Mouse (Mus musculus) neural tube, embryonic 15.5 days (tissue): Measurements from ENCODE around the gene Nmt1. TPM values are rescaled to one million over a fixed set of nuclear protein-coding genes. Genes with fewer than 3 reads are reported as not detected.

Experiments used
- ATAC-seq: fragments of 200-750 bp; cut with Nextera tagmentation; 2 replicates; pipeline ENCODE4 v1.8.0; 2017; ENCODE audit warnings: mild to moderate bottlenecking, moderate TSS enrichment, moderate library complexity; ENCODE audit not compliant: low FRiP score
- H3K27ac ChIP-seq: fragments of 300-500 bp; sonication (generic); replicated peaks from 2 replicates; pipeline ENCODE4 v1.5.1; 2015; ENCODE audit warnings: mild to moderate bottlenecking, inconsistent platforms
- H3K27me3 ChIP-seq: fragments of 300-500 bp; sonication (generic); replicated peaks from 2 replicates; pipeline ENCODE4 v1.6.1; 2015; ENCODE audit warnings: inconsistent platforms
- H3K36me3 ChIP-seq: fragments of 300-500 bp; sonication (generic); 2 replicates; pipeline ENCODE4 v1.6.1; 2015; ENCODE audit warnings: inconsistent platforms
- H3K4me1 ChIP-seq: fragments of 300-500 bp; sonication (generic); 2 replicates; pipeline ENCODE4 v1.6.1; 2015; ENCODE audit warnings: inconsistent platforms
- H3K4me2 ChIP-seq: fragments of 300-500 bp; sonication (generic); 2 replicates; pipeline ENCODE4 v1.6.1; 2015; ENCODE audit warnings: inconsistent platforms, mild to moderate bottlenecking, moderate library complexity
- H3K4me3 ChIP-seq: fragments of 300-500 bp; sonication (generic); replicated peaks from 2 replicates; pipeline ENCODE4 v1.5.1; 2015; ENCODE audit warnings: mild to moderate bottlenecking, inconsistent platforms
- H3K9ac ChIP-seq: fragments of 300-500 bp; sonication (generic); replicated peaks from 2 replicates; pipeline ENCODE4 v1.6.1; 2015; ENCODE audit warnings: mild to moderate bottlenecking, inconsistent platforms
- H3K9me3 ChIP-seq: fragments of 300-500 bp; sonication (generic); replicated peaks from 2 replicates; pipeline ENCODE4 v1.6.1; 2016; ENCODE audit warnings: inconsistent platforms
- WGBS: fragments of 180-500 bp; shearing (Covaris S2); methylation state at CpG from one replicate; pipeline ENCODE4 v1.1.7; 2015; ENCODE audit warnings: mixed read lengths; 5-methylcytosine and 5-hydroxymethylcytosine counted together
- polyA plus RNA-seq: library from polyadenylated mRNA; unstranded; fragments of >200 nt; fragmentation: Nextera tagmentation; extraction: Ambion mirVana; gene quantifications from 2 replicates; pipeline ENCODE4 v1.2.1, GENCODE M21; 2015

Gene Nmt1
- polyA plus RNA-seq, 1 experiment from 2014 or later: 33.8 TPM

GRCm38 (mm10) chr11:103103621-103104020 is 75.6 kb downstream of the Nmt1 start:
- Histone ChIP-seq H3K9ac (no peak overlapping the region), H3K4me3 (peak overlapping the region; percentile 52; the same call in 1 of the 2 replicates), H3K9me3 (no peaks in the 10 kb centered on the region), H3K27me3 (peaks cover 42% of the 10 kb centered on the region), H3K27ac (no peak overlapping the region), H3K4me2 (peak overlapping the region; percentile 92), H3K4me1 (peaks cover 26% of the 10 kb centered on the region), H3K36me3 (no peaks in the 10 kb centered on the region)
- WGBS: 64% methylated on average over 8 of the region's 8 CpGs
- no peak for ATAC-seq

DNA sequence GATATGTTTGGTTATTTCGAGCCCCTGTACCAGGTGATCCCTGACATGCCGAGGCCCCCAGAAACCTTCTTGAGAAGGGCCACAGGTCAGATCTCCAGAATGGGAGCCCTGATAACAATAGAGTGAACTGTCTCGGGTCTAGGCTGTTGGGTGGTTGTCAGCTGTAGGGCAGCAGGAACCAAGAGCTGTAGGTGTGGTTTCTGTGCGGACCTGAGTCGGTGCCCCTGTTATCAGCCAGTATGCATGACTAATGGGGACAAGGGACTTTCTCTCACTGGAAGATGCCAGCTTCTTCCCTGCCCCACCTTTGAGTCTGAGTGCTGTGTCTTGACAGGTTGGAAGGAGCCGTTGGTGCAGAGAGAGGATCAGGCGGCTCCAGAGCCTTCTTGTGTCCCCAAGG is 76.5 kb downstream of the Nmt1 start:
- no peak overlapping the region for H3K9ac ChIP-seq
- no peaks in the 10 kb centered on the region for H3K36me3 ChIP-seq
- no peak overlapping the region for H3K27ac ChIP-seq
- no peak overlapping the region for H3K4me2 ChIP-seq
- no peak for ATAC-seq
- WGBS: 84% methylated on average over 7 of the region's 7 CpGs
- H3K9me3 ChIP-seq: no peaks in the 10 kb centered on the region
- no peak overlapping the region for H3K4me3 ChIP-seq
- peaks cover 34% of the 10 kb centered on the region for H3K27me3 ChIP-seq
- H3K4me1 ChIP-seq: peaks cover 26% of the 10 kb centered on the region

- Histone ChIP-seq H3K27me3 (peaks cover 26% of the 10 kb centered on the region), H3K9me3 (no peaks in the 10 kb centered on the region), H3K27ac (no peak overlapping the region), H3K4me2 (no peak overlapping the region), H3K4me1 (peaks cover 26% of the 10 kb centered on the region), H3K36me3 (no peaks in the 10 kb centered on the region), H3K4me3 (no peak overlapping the region), H3K9ac (no peak overlapping the region)
- 62% methylated on average over 14 of the region's 14 CpGs for WGBS
- no peak for ATAC-seq
Observed at GRCm38 (mm10) chr11:103105180-103105725, 77.3 kb downstream of the Nmt1 start.

GRCm38 (mm10) chr11:103105810-103106209 is 77.8 kb downstream of the Nmt1 start:
- ATAC-seq: no peak
- H3K36me3 ChIP-seq: no peaks in the 10 kb centered on the region
- no peak overlapping the region for H3K27ac ChIP-seq
- WGBS: 85% methylated on average over 6 of the region's 6 CpGs
- no peak overlapping the region for H3K4me3 ChIP-seq
- H3K9me3 ChIP-seq: no peaks in the 10 kb centered on the region
- peaks cover 24% of the 10 kb centered on the region for H3K27me3 ChIP-seq
- H3K4me2 ChIP-seq: no peak overlapping the region
- peaks cover 25% of the 10 kb centered on the region for H3K4me1 ChIP-seq
- no peak overlapping the region for H3K9ac ChIP-seq

GRCm38 (mm10) chr11:103106386-103106785 is 78.4 kb downstream of the Nmt1 start:
- Histone ChIP-seq H3K9me3 (no peaks in the 10 kb centered on the region), H3K4me2 (no peak overlapping the region), H3K4me3 (no peak overlapping the region), H3K27ac (no peak overlapping the region), H3K4me1 (peaks cover 21% of the 10 kb centered on the region), H3K27me3 (peaks cover 24% of the 10 kb centered on the region), H3K9ac (no peak overlapping the region), H3K36me3 (no peaks in the 10 kb centered on the region)
- WGBS: 77% methylated on average over 3 of the region's 4 CpGs
- ATAC-seq: no peak

DNA sequence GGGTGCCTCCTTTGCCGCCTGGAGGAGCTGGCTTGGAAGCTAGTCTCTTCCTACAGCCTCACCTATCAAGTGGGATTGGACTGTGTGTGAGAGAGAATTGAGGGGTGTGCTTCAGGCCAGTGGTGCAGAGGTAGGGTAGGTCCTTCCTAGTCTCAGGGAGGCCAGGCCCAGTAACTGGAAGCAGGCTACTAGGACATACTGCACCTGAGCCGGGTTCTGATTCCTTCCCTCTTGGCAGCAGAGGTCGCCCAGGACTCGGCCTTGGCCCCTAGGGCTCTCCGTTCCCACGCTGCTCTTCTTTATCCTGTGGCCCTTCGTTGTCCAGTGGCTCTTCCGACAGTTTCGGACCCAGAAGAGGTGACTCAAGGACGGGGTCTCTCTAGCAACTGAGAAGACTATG is 83.3 kb downstream of the Nmt1 start:
- peaks cover 23% of the 10 kb centered on the region for H3K4me1 ChIP-seq
- 20% methylated on average over 10 of the region's 10 CpGs for WGBS

GRCm38 (mm10) chr11:103111881-103112551 is 84.0 kb downstream of the Nmt1 start:
- Histone ChIP-seq H3K9me3 (no peaks in the 10 kb centered on the region), H3K27me3 (peaks cover 33% of the 10 kb centered on the region), H3K36me3 (no peaks in the 10 kb centered on the region), H3K9ac (peak overlapping the region; percentile 28), H3K4me3 (peak overlapping the region; percentile 32), H3K27ac (no peak overlapping the region), H3K4me2 (peak overlapping the region; percentile 62), H3K4me1 (peaks cover 25% of the 10 kb centered on the region)
- 2% methylated on average over 28 of the region's 28 CpGs for WGBS
- no peak for ATAC-seq

More for the DNA sequence above, 83.3 kb downstream of the Nmt1 start:
- H3K9me3 ChIP-seq: no peaks in the 10 kb centered on the region
- H3K4me3 ChIP-seq: no peak overlapping the region
- H3K9ac ChIP-seq: no peak overlapping the region
- H3K27me3 ChIP-seq: peaks cover 33% of the 10 kb centered on the region
- H3K36me3 ChIP-seq: no peaks in the 10 kb centered on the region
- no peak overlapping the region for H3K27ac ChIP-seq
- H3K4me2 ChIP-seq: peak overlapping the region; percentile 62
- no peak for ATAC-seq

- peak overlapping the region; percentile 28; the same call in 1 of the 2 replicates for H3K9ac ChIP-seq
Observed at GRCm38 (mm10) chr11:103112552-103112912, 84.5 kb downstream of the Nmt1 start.

GRCm38 (mm10) chr11:103113005-103113404 is 85.0 kb downstream of the Nmt1 start:
- Histone ChIP-seq H3K36me3 (no peaks in the 10 kb centered on the region), H3K27me3 (peaks cover 33% of the 10 kb centered on the region), H3K9me3 (no peaks in the 10 kb centered on the region), H3K4me1 (peaks cover 34% of the 10 kb centered on the region), H3K4me2 (no peak overlapping the region), H3K4me3 (no peak overlapping the region), H3K27ac (no peak overlapping the region), H3K9ac (no peak overlapping the region)
- no peak for ATAC-seq
- WGBS: 42% methylated on average over 12 of the region's 12 CpGs

More at GRCm38 (mm10) chr11:103112552-103112912, 84.5 kb downstream of the Nmt1 start:
- Histone ChIP-seq H3K27ac (no peak overlapping the region), H3K9me3 (no peaks in the 10 kb centered on the region), H3K4me1 (peaks cover 30% of the 10 kb centered on the region), H3K4me2 (peak overlapping the region; percentile 62), H3K27me3 (peaks cover 33% of the 10 kb centered on the region), H3K4me3 (peak overlapping the region; percentile 32), H3K36me3 (no peaks in the 10 kb centered on the region)
- no peak for ATAC-seq
- 13% methylated on average over 9 of the region's 9 CpGs for WGBS

GRCm38 (mm10) chr11:103113771-103114170 is 85.8 kb downstream of the Nmt1 start:
- H3K9me3 ChIP-seq: no peaks in the 10 kb centered on the region
- no peak for ATAC-seq
- H3K27me3 ChIP-seq: peaks cover 33% of the 10 kb centered on the region
- H3K4me3 ChIP-seq: no peak overlapping the region
- 76% methylated on average over 4 of the region's 4 CpGs for WGBS
- H3K4me2 ChIP-seq: no peak overlapping the region
- no peak overlapping the region for H3K27ac ChIP-seq
- peaks cover 41% of the 10 kb centered on the region for H3K4me1 ChIP-seq
- H3K36me3 ChIP-seq: no peaks in the 10 kb centered on the region
- no peak overlapping the region for H3K9ac ChIP-seq

DNA sequence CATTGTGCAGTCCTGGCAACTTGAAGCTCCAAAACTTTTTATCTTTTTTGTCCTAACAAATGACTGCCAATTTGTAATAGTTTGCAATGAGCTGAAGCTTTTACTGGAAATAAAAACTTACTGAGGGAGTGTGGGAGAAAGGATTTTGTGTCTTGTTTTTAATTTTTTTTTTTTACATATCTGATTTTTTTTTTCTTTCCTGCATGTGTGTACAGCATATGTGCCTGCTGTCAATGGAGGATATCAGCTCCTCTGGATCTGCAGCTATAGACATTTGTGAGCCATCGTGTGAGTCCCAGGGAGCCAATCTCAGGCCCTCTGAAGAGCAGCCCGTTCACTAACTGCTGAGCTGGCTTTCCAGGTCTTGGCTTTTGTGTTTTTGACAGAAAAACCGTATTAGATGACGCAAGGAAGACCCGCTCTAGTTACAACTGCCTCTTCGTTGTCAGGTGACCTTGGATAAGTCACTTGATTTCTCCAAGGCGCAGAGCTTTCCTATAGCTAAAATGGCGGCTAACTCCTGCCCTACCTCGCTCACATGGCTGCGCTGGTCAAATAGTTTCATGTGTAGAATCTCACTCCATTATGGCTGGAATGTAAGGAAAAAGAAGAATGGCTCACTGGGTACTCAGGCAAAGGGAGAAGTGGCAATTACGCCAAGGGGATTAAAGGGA is 86.4 kb downstream of the Nmt1 start:
- Histone ChIP-seq H3K4me3 (peak overlapping the region; percentile 63), H3K4me1 (peaks cover 45% of the 10 kb centered on the region), H3K36me3 (no peaks in the 10 kb centered on the region), H3K9me3 (no peaks in the 10 kb centered on the region), H3K27me3 (peaks cover 33% of the 10 kb centered on the region), H3K9ac (peak overlapping the region; percentile 74), H3K27ac (peak overlapping the region; percentile 97), H3K4me2 (peak overlapping the region; percentile 61)
- no peak for ATAC-seq
- WGBS: 85% methylated on average over 11 of the region's 11 CpGs
